Mouse (Mus musculus) stomach, adult 2 months (tissue): ENCODE data around the gene Piga. TPM values are rescaled to one million over a fixed set of nuclear protein-coding genes. Genes with fewer than 3 reads are reported as not detected.

Source experiments
- polyA plus RNA-seq: library from polyadenylated mRNA; depleted of rRNA; stranded (reverse); fragments of >200 nt; gene quantifications from 2 replicates; pipeline ENCODE4 v1.2.3, GENCODE M21; 2012; rRNA removed

The Piga gene
- 0.58 and 0.97 TPM in 2 replicates for polyA plus RNA-seq

DNA sequence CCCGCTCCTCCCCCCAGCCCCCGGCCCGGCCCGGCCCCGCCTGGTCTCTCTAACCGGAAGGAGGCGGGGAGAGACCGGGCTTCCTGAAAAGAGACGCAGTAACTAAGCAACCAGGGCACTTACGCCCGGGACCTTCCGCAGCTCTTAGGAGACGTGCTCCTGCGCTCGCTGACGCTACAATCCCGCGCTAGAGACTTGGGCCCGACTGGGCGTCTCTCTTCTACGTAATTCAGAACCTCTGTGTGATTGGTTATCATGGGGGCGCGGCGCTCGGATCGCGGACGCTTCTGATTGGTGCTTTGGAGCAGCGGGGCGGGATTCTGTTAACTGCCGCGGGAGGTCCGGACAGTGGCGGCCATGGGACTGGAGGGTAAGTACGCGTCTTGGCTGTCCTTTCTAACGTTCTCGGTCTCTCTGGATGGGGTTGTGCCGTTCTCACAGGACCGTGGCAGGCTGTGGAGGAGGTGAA lies at the start of gene Piga:
Piga (plus strand) TSS at position 317 of the 469 bp plus-strand sequence.

DNA sequence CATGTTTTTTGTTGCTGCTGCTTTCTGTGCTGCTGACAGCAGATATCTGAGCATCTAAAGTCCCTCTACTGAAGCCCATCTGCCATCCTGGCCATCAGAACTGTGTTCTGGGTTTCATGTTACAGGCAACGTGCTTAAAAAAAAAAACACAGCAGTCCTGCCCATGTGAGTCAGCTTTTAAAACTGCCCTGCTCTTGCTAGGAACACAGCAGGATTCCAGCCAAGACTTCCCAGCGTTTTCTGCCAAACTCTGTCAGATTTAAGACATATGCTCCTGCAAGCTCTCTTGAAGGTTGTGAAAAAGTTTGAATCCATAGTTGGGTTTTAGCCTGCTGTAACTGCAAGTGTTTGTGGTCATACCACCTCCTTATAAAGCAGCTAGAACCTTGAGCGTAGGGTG lies 46.5 kb upstream of the Piga start, which contains the start of gene Vegfd:
Vegfd (plus strand) TSS at position 298 of the 400 bp plus-strand sequence.

DNA sequence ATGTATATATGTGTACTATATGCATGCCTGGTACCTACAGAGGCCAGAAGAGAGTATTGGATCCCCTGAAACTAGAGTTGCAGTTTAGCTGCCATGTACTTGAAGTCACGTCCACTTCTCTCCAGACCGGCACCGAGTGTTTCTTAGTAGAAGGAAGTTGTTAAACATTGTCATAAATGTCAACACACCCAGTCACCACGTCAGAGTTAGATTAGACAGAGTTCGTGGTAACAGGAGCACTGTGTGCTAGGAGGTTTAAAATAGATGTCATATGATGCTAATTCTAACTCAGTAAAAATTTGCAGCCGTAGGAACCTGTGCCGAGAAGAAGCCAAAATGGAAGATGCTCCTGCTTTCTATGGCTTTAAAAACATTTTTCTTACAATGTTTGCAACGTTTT lies 17.1 kb downstream of the Piga start, which contains the start of gene Asb11:
Asb11 (plus strand) TSS at position 286 of the 400 bp plus-strand sequence.

Other genes starting within 250 kb of the Piga start
- gene Bmx, start 161.6 kb upstream of the Piga start, polyA plus RNA-seq = 0.05 and 0.14 TPM in 2 replicates
- gene Pir, start 150.4 kb upstream of the Piga start, polyA plus RNA-seq = 1.3 and 2.0 TPM in 2 replicates
- gene Vegfd, start 46.4 kb upstream of the Piga start, polyA plus RNA-seq = 0.64 and 0.92 TPM in 2 replicates
- gene Asb11, start 17.2 kb downstream of the Piga start, polyA plus RNA-seq = 0.58 and 0.84 TPM in 2 replicates
- not detected in 2 replicates for gene Asb9, start 86.5 kb downstream of the Piga start, polyA plus RNA-seq